Mouse (Mus musculus) large intestine, adult 2 months (tissue): ENCODE measurements around the gene Gfer. TPM values are rescaled to one million over a fixed set of nuclear protein-coding genes. Genes with fewer than 3 reads are reported as not detected.
"Not testable (repeated sequence)": the region's sequence is repeated elsewhere in the genome, so short reads cannot be mapped to it uniquely, and the experiment has no call there.

Source experiments
- DNase-seq: peaks from one replicate; pipeline ENCODE4 v3.0.0-alpha.2; 2012; ENCODE audit warnings: low read depth, low spot score
- WGBS: fragments of 180-500 bp; shearing (Covaris S2); methylation state at CpG from one replicate; pipeline ENCODE4 v1.1.7; 2018; 5-methylcytosine and 5-hydroxymethylcytosine counted together
- polyA plus RNA-seq: library from polyadenylated mRNA; depleted of rRNA; stranded (reverse); fragments of >200 nt; gene quantifications from 2 replicates; pipeline ENCODE4 v1.2.3, GENCODE M21; 2012

Gene Gfer
- polyA plus RNA-seq, 1 experiment: 22.9 TPM

- no peak for DNase-seq
- under 1% methylated on average over 12 of the region's 12 CpGs for WGBS
Observed at GRCm38 (mm10) chr17:24723122-24723880, 27.3 kb upstream of the Gfer start.

DNA sequence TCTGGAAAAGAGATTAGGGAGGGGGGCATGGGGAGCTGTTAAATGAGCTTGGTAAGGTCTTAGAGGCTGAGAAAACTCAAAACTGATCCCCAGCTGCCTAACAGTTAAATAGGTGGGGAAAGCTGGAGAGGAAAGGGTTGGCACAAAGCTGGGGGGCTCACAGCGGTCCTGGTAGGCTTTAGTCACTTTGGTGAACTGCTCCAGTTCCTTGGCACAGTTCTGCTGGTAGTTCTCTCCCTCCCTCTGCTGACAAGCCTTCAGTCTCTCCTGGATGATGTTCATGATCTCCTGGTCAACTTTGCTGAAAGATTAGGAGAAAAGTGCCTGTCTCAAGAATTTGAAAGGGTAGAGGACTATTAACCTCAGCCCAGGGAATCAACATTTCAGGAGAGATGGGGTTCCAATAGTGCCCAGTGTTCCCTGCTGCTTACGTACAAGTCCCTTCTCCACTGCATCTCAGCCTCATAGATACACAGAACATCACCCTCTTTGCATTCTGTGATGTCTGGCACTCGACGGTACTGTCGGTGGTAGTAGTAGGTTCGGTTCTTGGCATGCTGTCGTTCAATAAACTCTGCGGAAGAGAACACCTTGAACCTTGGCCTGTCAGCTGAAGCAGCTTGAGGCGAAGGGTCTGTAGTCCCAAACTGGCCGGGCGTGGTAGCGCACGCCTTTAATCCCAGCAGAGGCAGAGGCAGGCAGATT, 26.4 kb upstream of the Gfer start:
- 19% methylated on average over 13 of the region's 13 CpGs for WGBS
- no peak for DNase-seq

- DNase-seq: not testable (repeated sequence)
- WGBS: 29% methylated on average over 7 of the region's 7 CpGs
Observed at GRCm38 (mm10) chr17:24721383-24721955, 25.5 kb upstream of the Gfer start.

DNA sequence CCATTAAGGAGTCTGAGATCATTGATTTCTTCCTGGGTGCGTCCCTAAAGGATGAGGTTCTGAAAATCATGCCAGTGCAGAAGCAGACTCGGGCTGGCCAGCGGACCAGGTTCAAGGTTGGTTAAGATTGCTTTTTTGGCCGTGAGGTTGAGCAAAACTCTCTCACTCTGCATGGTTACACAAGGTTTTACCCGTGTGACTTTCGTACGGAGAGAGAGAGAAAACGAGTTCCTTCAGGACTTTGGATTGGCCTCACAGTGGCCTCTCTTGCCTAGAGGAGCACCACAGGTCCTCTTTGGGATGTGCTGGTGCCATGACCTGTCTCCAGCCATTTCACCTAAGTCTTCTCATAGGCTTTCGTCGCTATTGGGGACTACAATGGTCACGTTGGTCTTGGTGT, 24.7 kb upstream of the Gfer start:
- whole genome bisulfite sequencing: under 1% methylated on average over 11 of the region's 11 CpGs
- DNase-seq: not testable (repeated sequence)

DNA sequence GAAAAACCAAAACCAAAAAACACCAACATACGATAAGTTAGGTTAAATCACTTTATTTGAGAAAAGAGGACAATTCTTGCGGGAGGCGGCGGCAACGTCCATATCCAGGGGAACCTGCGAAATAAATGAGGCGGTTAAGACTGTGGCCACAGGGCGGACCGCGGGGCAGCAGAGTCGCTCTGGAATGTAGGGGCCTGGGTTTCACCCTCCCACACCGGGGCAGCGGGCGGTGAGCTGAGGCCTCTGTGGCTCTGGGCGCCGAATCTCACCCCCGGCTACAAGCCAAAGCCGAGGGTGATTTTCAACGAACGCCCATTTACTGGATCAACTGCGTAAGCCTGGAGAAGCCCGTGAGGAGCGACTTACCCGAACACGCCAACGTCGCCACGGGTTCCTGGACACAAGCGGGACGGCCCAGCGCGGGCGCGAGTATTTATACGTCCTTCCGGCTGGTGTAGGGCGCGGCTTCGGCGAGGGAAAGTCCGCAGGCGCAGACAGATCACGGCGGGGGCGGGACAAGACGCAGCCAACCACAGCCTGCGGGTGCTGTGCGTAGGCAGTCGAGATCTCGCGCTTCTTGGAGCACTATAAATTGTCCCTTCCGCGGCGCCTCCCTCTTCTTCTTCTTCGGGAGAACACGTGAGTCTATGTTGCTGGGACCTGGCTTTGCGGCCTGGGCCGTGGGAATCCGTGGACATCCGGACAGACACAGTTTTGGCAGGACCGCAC, 23.7 kb upstream of the Gfer start:
- peak; percentile 79 for DNase-seq
- under 1% methylated on average over 61 of the region's 61 CpGs for WGBS

- WGBS: 40% methylated on average over 5 of the region's 5 CpGs
Observed at GRCm38 (mm10) chr17:24718938-24719337, 23.0 kb upstream of the Gfer start.

GRCm38 (mm10) chr17:24717943-24718342, 22.0 kb upstream of the Gfer start, which contains the start of the genes Rnf151 and Rps2:
TSS of gene Rnf151 (minus strand) at chr17:24718063.
TSS of gene Rps2 (plus strand) at chr17:24718116.
- WGBS: 89% methylated on average over 4 of the region's 4 CpGs

More at GRCm38 (mm10) chr17:24718938-24719337, 23.0 kb upstream of the Gfer start:
- DNase-seq: not testable (repeated sequence)

GRCm38 (mm10) chr17:24716166-24716682, 20.3 kb upstream of the Gfer start:
- no peak for DNase-seq
- 94% methylated on average over 15 of the region's 15 CpGs for WGBS

More at GRCm38 (mm10) chr17:24717943-24718342, 22.0 kb upstream of the Gfer start, which contains the start of the genes Rnf151 and Rps2:
- DNase-seq: no peak

GRCm38 (mm10) chr17:24715556-24715955, 19.6 kb upstream of the Gfer start:
- WGBS: 68% methylated on average over 6 of the region's 6 CpGs
- DNase-seq: no peak

DNA sequence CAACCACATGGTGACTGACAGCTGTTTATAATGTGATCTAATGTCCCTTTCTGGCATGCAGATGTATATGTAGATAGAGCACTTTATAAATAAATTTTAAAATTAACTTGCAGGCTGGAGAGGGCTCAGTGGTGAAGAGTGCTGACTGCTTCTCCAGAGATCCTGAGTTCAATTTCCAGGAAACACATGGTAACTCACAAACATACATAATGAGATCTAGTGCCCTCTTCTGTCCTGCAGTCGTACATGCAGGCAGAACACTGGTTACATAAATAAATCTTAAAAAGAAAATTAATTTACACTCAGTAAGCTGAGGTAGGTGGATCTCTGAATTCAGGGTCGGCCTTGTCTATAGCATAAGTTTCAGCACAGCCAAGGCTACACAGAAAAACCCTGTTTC, 12.7 kb upstream of the Gfer start:
- no peak for DNase-seq
- 18% methylated on average over 2 of the region's 2 CpGs for WGBS

GRCm38 (mm10) chr17:24707801-24708425, 12.0 kb upstream of the Gfer start:
- under 1% methylated on average over 24 of the region's 24 CpGs for WGBS

DNA sequence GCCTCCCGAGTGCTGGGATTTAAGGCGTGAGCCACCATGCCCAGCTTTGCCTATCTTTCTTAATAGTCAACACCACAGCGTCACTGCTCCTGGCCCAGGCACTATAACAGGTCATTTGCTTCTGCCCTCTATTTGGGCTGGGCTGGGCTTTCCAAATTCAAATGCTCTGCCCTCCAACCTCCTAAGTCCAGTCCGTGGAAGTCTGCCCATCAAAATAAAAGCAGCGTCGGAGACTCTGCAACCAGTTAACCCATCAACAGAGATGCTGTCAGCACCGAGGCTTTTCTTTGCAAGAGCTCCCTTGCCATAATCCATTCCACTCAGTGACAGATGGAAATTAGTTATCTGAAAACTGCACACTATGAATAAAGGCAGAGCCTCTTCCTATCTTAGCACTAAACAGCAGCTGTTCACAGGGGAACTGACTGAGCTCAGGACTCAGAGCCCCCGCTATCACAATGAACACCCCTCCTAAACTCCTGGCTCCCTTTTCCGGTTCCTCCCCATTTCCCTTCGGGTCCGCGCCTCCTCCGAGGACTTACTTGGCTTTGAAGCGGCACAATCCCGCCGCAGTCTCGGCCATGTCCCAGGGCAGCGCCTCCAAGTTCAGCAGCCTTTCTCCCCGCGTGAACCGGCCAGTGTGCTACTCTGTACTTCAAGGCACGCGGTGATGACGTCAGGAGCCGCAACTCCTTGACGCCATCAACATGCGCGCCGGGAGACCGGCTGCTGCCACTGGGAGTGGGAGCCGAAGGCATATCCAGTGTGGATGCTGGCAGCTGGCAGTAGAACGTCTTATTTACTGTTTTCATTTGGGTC, 11.2 kb upstream of the Gfer start, which contains the start of gene Tbl3:
Gene Tbl3, minus strand, starts transcription at position 679 of the 819 bp plus-strand sequence.
- WGBS: under 1% methylated on average over 32 of the region's 32 CpGs
- no peak for DNase-seq

More at GRCm38 (mm10) chr17:24707801-24708425, 12.0 kb upstream of the Gfer start:
- no peak for DNase-seq

DNA sequence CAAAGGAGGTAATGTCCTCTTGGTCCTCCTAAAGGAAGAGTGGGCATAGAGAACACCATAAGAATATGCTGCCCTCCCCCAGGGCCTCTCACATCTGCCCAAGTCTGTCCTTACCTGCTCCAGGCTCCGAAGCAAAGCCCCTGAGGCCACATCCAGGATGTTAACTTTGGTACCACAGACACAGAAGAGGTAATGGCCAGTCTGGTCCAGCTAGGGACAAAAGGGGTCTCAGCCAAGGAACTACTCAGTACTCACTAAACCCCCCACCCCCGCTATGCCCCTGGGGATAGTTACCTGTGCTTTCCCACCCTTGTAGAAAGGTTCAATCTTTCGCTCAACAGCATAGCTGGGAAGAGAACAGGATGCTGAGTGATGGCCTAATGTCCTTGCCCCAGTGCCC, 9.9 kb upstream of the Gfer start:
- WGBS: 95% methylated on average over 3 of the region's 3 CpGs
- no peak for DNase-seq

DNA sequence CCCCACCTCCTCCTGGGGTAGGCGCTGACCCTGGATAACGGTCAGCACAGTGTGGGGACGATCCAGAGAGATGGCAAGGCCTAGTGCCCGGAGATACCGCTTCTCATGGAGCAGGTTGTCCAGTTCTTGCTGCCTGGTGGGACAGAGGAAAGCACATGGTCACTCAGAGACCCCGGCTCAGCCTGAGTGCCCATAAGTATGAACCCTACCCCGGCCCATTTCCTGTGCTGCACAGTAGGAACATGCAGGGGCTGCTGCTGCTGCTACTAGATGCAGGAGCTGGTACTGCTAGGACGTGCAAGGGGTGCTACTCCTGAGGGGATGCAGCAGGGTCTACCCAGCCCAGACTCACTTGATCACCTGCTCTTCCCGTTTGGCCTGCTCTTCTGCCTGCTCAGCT, 5.3 kb upstream of the Gfer start:
- 84% methylated on average over 9 of the region's 9 CpGs for WGBS
- no peak for DNase-seq

- 32% methylated on average over 2 of the region's 2 CpGs for WGBS
- DNase-seq: peak; percentile 82
Observed at GRCm38 (mm10) chr17:24699473-24699872, 3.5 kb upstream of the Gfer start.

DNA sequence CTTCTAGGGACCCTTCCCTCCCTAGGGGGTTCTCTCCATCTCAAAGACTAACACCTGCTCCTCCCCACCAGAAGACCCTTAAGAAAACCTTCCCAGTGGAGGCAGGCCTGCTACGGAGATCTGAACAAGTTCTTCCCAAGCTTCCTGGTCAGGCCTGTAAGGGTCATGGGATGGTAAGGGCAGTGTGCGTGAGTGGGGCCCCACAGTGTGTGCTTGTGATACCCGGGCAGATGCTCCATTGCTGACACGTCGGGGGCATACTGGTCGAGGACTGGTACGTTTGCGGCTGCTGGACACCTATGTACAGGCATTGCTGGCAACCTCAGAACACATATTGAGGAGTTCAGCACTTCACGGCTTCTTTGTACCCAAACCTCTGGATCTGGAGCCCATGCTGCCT, 2.8 kb upstream of the Gfer start:
- no peak for DNase-seq
- WGBS: 28% methylated on average over 9 of the region's 9 CpGs

- WGBS: 7% methylated on average over 5 of the region's 5 CpGs
- DNase-seq: peak; percentile 59
Observed at GRCm38 (mm10) chr17:24697985-24698384, 2.0 kb upstream of the Gfer start.

DNA sequence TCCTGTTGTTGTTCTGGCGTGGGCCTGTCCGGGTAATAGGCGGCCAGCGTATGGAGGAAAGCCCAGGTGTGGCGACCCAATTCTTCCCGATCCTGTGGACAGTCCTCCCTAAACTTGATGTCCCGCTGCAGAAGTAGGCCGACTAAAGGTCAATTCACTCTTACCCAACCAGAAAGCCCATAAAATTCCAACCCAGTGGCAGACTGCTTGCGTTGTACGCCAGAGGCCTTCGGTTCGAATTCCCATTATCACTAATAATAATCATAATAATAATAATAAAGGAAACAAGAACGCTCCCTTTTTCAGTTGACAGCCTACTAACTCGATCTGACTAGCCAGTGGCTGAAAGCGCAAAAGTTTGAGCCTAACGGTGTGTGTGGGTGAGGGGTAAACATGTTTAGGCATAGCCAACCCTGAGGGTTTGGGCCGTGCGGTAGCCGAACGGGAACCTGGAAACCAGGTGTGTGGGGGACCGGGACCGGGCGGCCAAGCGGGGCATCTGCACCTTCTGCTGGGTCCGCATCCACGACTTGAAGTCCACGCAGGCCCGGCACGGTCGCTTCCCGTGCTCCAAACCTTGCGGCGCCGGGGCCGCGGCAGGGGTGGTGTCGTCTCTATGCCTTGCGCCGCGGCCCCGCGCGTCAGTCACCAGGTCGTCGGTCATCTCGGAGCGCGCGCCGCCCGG, 488 bp downstream of the Gfer start:
- WGBS: 4% methylated on average over 47 of the region's 51 CpGs
- DNase-seq: no peak
